Mouse (Mus musculus): ENCODE measurements around the gene Klhdc8b.
A peak's percentile ranks its signal among the peaks of the same experiment; 100 is the strongest.

Gene Klhdc8b

GRCm38 (mm10) chr9:108451519-108452160 is 9.7 kb downstream of the Klhdc8b start:
- DNase-seq (ENCODE audit: low read depth, low spot score): no peak

- no peak for DNase-seq (ENCODE audit: low read depth, low spot score)
Observed at GRCm38 (mm10) chr9:108451170-108451493, 10.2 kb downstream of the Klhdc8b start.

- DNase-seq (ENCODE audit: low read depth, low spot score): no peak
Observed at GRCm38 (mm10) chr9:108450292-108451169, 10.8 kb downstream of the Klhdc8b start.

GRCm38 (mm10) chr9:108449860-108450259 is 11.5 kb downstream of the Klhdc8b start:
- no peak for DNase-seq (ENCODE audit: low read depth, low spot score)

GRCm38 (mm10) chr9:108445125-108445524 is 16.3 kb downstream of the Klhdc8b start:
- no peak for DNase-seq (ENCODE audit: low read depth, low spot score)

GRCm38 (mm10) chr9:108441236-108441919 is 20.0 kb downstream of the Klhdc8b start:
- no peak for DNase-seq (ENCODE audit: low read depth, low spot score)

GRCm38 (mm10) chr9:108440485-108440884 is 20.9 kb downstream of the Klhdc8b start:
- DNase-seq (ENCODE audit: low read depth, low spot score): no peak

- no peak for DNase-seq (ENCODE audit: low read depth, low spot score)
Observed at GRCm38 (mm10) chr9:108439176-108439575, 22.2 kb downstream of the Klhdc8b start.

- DNase-seq (ENCODE audit: low read depth, low spot score): no peak
Observed at GRCm38 (mm10) chr9:108436182-108436581, 25.2 kb downstream of the Klhdc8b start, which contains the start of gene BC048562. TSS of gene BC048562 (plus strand) at chr9:108436482.

- peak; percentile 62 for DNase-seq (ENCODE audit: low read depth, low spot score)
Observed at GRCm38 (mm10) chr9:108431431-108432067, 29.8 kb downstream of the Klhdc8b start.

- DNase-seq (ENCODE audit: low read depth, low spot score): no peak
Observed at GRCm38 (mm10) chr9:108428384-108428783, 33.0 kb downstream of the Klhdc8b start, which contains the start of gene Ccdc36. TSS of gene Ccdc36 (minus strand) at chr9:108428484.

GRCm38 (mm10) chr9:108412221-108412620 is 49.2 kb downstream of the Klhdc8b start:
- DNase-seq (ENCODE audit: low read depth, low spot score): no peak

- DNase-seq (ENCODE audit: low read depth, low spot score): no peak
Observed at GRCm38 (mm10) chr9:108411381-108411942, 49.9 kb downstream of the Klhdc8b start.

- DNase-seq (ENCODE audit: low read depth, low spot score): no peak
Observed at GRCm38 (mm10) chr9:108409535-108409934, 51.8 kb downstream of the Klhdc8b start.

GRCm38 (mm10) chr9:108404451-108404850 is 56.9 kb downstream of the Klhdc8b start:
- DNase-seq (ENCODE audit: low read depth, low spot score): no peak

- DNase-seq (ENCODE audit: low read depth, low spot score): no peak
Observed at GRCm38 (mm10) chr9:108403081-108403480, 58.3 kb downstream of the Klhdc8b start.

- DNase-seq (ENCODE audit: low read depth, low spot score): no peak
Observed at GRCm38 (mm10) chr9:108401186-108401960, 60.0 kb downstream of the Klhdc8b start.

- DNase-seq (ENCODE audit: low read depth, low spot score): no peak
Observed at GRCm38 (mm10) chr9:108398324-108398723, 63.1 kb downstream of the Klhdc8b start.

Measured in WW6 (cell line).